Mouse (Mus musculus) spleen, adult 12 weeks (tissue): Measurements from ENCODE around the gene Usp40.

ENCODE experiments used
- DNase-seq: peaks from one replicate; pipeline ENCODE4 v3.0.0; 2022; ENCODE audit warnings: low spot score

The Usp40 gene

GRCm38 (mm10) chr1:87941765-87942164, 66.6 kb downstream of the Usp40 start:
- DNase-seq: no peak

DNA sequence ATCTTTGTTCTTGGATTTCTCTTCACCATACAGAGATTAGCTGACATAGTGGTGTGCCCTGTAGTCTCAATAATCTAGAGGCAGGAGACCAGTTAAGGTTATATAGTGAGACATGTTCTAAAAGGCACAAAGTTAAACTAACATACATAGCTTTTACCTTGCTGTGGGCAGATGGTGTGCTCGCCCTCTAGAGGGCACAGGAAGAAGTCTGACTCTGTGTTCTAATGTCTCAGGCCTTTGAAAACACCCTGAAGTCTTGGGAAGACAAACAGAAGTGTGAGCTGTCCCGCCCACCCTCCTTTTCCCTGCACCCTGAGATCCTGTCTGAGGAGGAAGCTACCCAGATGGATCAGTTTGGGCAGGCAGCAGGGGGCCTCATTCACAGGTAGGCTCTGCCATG, 71.8 kb downstream of the Usp40 start:
- DNase-seq: no peak

DNA sequence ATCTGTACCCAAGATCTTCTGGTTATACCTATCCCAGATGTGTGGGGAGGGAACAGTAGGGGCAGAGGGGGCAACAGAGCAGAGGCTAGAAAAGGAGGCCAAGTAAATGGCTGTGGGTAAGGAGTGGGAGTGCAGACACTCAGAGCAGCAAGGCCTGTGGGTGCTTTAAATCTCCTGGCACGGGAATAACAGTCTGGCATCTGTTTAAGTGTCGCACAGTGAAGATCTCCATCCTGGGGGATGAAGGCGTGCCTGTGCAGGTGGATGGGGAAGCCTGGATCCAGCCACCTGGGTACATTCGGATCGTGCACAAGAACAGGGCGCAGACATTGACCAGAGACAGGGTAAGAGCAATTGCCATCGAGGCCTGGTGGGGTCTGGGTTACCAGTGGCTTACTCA, 72.3 kb downstream of the Usp40 start:
- no peak for DNase-seq

GRCm38 (mm10) chr1:87935546-87935945, 72.8 kb downstream of the Usp40 start:
- DNase-seq: no peak

- no peak for DNase-seq
Observed at GRCm38 (mm10) chr1:87935095-87935494, 73.3 kb downstream of the Usp40 start.

DNA sequence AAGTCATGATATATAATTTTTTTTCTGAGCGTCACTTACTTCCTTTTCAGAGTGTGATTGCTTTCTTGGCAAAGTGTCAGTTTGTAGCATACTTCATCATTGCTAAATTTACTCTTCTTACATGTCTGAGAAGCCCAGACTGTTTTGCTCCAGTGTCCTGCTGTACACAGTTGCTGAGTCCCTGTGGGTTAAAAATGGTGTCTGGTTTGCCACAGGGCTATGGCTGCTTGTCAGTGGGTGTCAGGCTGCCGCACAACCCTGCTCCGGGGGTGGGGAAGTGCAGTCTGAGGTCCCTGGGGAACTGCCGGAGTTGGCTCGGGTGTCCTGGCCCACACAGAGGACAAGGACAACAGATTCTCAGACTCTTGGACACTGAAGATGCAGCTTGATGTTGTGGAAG, 75.3 kb downstream of the Usp40 start:
- DNase-seq: no peak

DNA sequence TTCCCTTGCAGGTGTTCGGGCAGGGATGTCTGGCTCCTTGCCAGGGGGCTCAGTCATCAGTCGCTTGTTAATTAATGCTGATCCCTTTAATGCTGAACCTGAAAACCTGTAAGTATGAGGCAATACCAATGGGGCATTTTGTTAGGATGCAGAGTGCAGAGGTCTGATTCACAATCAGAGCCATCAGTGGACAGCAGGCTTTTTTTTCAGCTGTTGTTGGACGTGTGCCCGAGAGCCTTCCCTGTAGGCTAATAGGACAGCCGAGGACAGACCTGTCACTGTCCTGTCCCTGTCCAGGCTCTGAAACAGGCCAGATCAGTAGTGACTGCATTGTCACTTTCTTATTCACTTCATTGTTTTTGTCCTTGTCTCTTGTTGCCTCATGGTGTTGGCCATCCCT, 78.6 kb downstream of the Usp40 start:
- no peak for DNase-seq

- DNase-seq: no peak
Observed at GRCm38 (mm10) chr1:87924888-87925287, 83.5 kb downstream of the Usp40 start.

GRCm38 (mm10) chr1:87922666-87923065, 85.7 kb downstream of the Usp40 start:
- DNase-seq: no peak

DNA sequence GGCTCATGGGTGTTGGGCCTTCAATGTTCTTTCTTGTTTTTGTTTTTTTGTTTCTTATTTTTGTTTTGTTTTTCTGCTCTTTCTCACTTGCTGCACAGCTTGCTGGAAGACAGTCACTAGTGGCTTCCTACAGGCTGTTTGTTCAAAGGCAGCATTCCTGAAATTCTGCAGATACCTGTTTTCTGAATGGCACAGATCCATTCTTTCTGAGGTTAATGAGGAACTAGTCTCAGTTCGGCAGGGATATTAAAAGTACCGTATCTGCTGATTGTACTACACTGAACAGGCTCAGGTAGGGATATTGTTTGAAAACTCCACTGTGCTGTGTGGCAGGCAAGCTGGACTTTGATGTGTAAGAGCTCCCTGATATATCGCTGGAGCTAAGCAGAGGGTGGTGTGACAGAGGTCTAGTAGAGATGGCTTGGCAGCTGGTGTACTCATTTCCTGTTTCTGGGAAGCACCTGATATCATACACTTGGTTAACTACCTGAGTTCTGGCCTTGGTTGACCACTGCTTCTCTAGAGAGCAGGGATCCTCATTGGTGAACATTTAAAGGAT, 88.2 kb downstream of the Usp40 start:
- no peak for DNase-seq

DNA sequence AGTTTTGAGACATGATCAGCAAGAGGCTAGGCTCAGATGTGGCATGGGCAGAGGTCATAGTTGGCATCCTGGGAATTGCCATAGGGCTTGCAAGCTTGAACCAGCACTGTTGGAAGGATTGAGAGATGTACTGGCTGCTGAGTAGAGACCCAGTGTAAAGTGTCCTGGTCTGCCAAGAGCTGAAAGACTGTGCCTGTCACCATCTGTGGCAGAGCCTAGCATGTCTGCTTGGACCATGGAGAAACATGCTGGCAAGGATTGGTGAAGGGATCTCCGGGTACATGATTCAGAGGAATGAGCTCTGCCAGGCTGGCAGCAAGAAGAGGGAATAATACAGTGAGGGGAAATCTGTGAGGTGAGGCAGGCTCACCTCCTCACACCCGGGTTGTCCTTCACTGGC, 90.3 kb downstream of the Usp40 start:
- DNase-seq: no peak

GRCm38 (mm10) chr1:87917361-87917760, 91.0 kb downstream of the Usp40 start:
- DNase-seq: no peak

GRCm38 (mm10) chr1:87913356-87913755, 95.0 kb downstream of the Usp40 start:
- no peak for DNase-seq

DNA sequence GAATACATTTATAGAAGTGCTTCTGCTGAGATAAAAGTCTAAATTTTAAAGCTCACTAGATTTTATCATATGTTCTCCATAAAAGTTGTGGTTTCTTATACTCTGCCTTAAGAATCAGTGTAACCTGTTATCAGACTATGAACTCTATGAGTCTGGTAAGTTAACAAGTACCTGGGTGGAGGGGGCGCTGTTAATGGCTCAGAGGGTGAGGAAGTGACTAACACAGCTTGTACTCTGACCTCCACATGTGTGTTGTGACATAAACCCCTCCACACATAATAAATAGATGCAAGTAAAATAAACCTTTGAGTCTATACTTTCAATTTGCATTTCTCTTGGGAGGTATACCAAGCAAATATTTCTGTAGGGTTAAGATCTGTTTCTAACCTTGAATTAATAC, 97.9 kb downstream of the Usp40 start:
- no peak for DNase-seq

DNA sequence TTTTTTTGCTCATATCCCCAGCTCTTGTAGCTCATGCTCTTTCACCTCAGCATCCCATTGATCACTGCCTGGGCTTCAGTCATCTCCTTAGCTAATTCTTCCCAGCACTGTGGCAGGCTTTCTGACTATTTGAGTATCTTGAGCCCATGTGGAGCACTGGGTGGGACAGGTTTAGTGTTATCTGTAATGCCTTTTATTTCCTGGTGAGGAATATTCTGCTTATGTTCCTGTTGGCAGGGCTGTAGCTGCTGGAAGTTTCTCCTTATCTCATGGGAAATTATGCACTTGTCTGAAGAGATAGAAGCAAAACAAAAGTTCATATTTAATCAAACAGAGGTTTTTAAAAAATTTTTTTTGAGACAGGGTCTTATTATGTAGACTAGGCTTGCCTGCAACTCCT, 98.8 kb downstream of the Usp40 start:
- no peak for DNase-seq

DNA sequence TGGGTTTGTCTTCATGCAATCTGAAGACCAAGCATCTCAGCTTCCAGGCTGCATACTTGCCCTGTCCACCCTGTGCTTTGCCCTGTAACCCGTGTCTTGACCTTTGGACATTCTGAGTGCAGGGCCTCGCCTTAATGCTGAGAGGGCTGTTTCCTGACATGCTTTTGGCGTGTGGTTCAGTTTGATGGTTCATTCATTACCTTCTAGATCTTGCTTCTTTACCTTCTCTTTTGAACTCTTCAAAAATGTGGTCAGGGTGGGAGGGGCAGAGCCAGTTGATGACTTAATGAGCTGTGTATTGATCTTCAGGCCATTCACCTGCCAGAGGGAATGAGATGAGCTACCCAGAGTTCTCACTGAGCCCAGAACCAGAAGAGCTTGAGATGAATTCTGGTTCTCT, 99.6 kb downstream of the Usp40 start:
- DNase-seq: no peak

- DNase-seq: no peak
Observed at GRCm38 (mm10) chr1:87908006-87908405, 100.3 kb downstream of the Usp40 start.

GRCm38 (mm10) chr1:87906361-87906956, 101.9 kb downstream of the Usp40 start:
- no peak for DNase-seq

DNA sequence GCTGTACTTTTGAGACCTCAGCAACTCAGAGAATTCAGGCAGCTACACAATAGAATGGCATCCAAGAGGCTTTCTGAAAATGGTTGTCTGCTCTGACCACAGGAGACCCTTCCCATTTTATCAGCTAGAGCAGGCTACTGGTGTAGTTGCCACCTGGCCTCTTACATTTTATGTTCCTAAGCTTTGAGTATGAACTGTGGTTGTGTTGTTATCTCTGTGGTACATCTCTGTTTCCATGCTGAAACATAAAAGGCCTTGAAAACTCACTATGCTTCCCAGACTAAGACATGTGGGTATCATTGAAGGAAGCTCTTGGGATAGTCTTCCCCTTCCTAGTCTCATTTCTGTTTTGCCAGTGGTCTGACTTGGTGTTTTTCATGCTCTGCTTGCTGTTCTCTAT, 106.2 kb downstream of the Usp40 start:
- DNase-seq: no peak

DNA sequence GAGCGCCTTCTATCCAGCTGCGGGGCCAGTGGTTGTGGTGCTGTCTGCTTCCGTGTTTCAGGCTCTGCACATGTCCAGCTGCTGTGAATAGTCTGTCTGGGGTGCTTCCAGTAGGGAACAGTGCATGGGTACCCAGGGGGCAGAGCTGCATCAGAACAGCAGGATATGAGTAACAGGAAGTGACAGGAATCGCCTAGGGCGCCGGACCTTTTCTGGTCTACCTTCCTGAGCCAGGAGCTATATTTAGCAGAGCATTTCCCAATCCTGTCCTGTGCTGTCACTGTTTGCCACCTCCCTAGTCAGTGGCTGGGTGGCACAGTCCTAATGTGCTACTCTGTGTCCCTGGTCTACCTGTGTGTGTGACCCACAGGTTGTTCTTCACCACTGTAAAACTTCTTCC, 107.4 kb downstream of the Usp40 start:
- DNase-seq: no peak

- no peak for DNase-seq
Observed at GRCm38 (mm10) chr1:87899701-87900100, 108.7 kb downstream of the Usp40 start.

GRCm38 (mm10) chr1:87896921-87897320, 111.4 kb downstream of the Usp40 start:
- DNase-seq: no peak
